Mouse (Mus musculus): ENCODE measurements at regions not wholly inside any gene's neighbourhood (a gene's known extent, or its start where the extent isn't known, plus 50 kb on each side); places are given as distances from the start of the nearest gene placed in this dataset.

DNA sequence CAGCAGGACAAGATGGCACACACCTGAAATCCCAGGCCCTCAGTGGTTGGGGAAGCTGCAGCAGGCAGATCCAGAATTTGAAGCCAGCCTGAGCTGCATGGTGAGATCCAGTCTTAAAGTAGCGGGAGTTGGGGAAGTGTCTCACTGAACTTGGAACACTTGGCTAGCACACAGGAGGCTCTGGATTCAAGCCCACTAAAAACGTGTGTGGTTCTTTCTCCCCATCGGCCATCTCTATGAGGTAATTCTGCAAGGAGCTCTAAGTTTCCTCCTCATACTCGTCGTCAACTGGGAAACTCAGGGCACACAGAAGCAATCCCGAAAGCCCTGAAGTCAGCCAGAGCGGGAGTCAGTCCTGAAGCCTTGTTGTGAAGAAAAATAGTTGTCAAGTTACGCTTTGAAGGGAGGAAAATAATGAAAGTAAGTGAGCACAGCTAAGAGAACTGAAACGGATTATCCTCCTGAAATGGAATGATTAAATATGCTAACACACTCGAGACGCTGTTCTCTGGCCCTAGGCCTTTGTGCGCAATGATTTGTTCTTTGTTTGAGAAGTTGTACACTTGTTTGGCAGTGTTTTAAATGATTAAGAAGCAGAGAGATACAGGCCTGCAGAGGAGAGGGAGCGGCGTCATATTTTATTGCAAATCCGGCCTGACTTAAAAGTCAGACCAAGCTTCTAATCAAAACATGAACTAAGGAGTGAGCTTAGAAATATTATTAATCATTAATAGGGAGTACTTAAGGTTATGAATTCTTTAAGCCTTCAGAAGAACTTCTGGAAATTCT, 69.0 kb upstream of the Ercc4 start:
- no peaks in the 10 kb centered on the region for H3K36me3 ChIP-seq (ENCODE audit: control insufficient read depth, insufficient read depth, low read length)
- ATAC-seq (ENCODE audit: low FRiP score, low TSS enrichment) = no peak
- DNase-seq = no peak
- no peak overlapping the region for H3K4me3 ChIP-seq (replicated peaks; ENCODE audit: low read depth, low read length)
- no peak overlapping the region for H3K27ac ChIP-seq (replicated peaks; ENCODE audit: low read depth, low read length)
- H3K27me3 ChIP-seq (ENCODE audit: control insufficient read depth, insufficient read depth, low read length) = no peaks in the 10 kb centered on the region
- H3K9ac ChIP-seq (replicated peaks; ENCODE audit: low read length) = no peak overlapping the region
- no peaks in the 10 kb centered on the region for H3K4me1 ChIP-seq (ENCODE audit: control insufficient read depth, insufficient read depth, low read length)
- 61% methylated on average over 15 of the region's 15 CpGs for WGBS
- no peak overlapping the region for H3K4me2 ChIP-seq (ENCODE audit: low read length)
- no peaks in the 10 kb centered on the region for H3K9me3 ChIP-seq (ENCODE audit: control insufficient read depth, low read length)

DNA sequence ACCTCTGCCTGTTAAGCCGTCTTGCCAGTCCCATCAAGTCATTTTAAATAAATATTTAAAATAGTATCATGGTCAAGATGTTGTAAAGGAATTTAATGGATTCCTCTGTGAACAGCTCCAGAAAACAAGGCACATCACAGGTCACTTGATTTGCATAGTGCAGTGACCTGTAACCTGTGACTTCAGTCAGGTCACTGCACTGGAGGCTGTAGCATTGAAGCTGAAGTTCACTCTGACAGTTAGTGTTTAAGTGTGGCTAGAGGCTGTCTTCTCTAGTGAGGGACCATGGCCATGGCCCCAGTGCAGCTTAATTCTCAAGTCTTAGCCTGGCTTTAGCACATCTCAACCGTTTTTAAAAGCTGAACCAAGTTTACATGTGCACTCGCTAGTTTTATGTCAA, 68.1 kb upstream of the Ercc4 start:
- Histone ChIP-seq H3K9ac (replicated peaks; ENCODE audit: low read length) (no peak overlapping the region), H3K4me2 (ENCODE audit: low read length) (no peak overlapping the region), H3K4me3 (replicated peaks; ENCODE audit: low read depth, low read length) (no peak overlapping the region), H3K27me3 (ENCODE audit: control insufficient read depth, insufficient read depth, low read length) (no peaks in the 10 kb centered on the region), H3K36me3 (ENCODE audit: control insufficient read depth, insufficient read depth, low read length) (no peaks in the 10 kb centered on the region), H3K4me1 (ENCODE audit: control insufficient read depth, insufficient read depth, low read length) (no peaks in the 10 kb centered on the region), H3K27ac (replicated peaks; ENCODE audit: low read depth, low read length) (no peak overlapping the region), H3K9me3 (ENCODE audit: control insufficient read depth, low read length) (no peaks in the 10 kb centered on the region)
- 80% methylated on average over 3 of the region's 3 CpGs for WGBS
- ATAC-seq (ENCODE audit: low FRiP score, low TSS enrichment) = no peak
- no peak for DNase-seq

DNA sequence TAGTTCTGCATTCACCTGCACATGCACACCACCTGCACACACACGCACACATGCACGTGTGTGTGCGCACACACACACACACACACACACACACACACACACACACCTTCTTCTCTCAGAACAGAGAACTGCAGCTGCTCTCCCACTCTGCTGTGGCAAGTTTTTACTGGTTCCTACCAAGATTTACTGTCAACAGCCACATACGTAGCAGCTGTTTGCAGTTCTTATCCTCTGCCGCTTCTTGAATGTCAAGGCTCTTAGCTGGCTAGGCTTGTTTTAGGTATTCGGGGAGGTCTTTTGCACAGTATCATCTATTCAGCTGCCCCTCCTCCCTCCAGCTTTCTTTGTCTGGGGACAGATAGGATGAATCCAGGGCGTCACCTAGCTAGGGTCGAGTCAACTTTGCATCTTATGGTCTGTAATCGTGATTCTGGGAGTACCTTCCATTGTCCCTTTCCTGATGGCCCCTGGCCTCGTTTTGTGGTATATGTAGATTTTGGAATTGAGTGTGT, 64.3 kb upstream of the Ercc4 start:
- H3K9ac ChIP-seq (replicated peaks; ENCODE audit: low read length) = no peak overlapping the region
- 78% methylated on average over 10 of the region's 10 CpGs for WGBS
- H3K4me3 ChIP-seq (replicated peaks; ENCODE audit: low read depth, low read length) = no peak overlapping the region
- ATAC-seq (ENCODE audit: low FRiP score, low TSS enrichment) (no peak), DNase-seq (no peak)
- no peaks in the 10 kb centered on the region for H3K36me3 ChIP-seq (ENCODE audit: control insufficient read depth, insufficient read depth, low read length)
- no peaks in the 10 kb centered on the region for H3K9me3 ChIP-seq (ENCODE audit: control insufficient read depth, low read length)
- no peak overlapping the region for H3K4me2 ChIP-seq (ENCODE audit: low read length)
- H3K27ac ChIP-seq (replicated peaks; ENCODE audit: low read depth, low read length) = no peak overlapping the region
- no peaks in the 10 kb centered on the region for H3K4me1 ChIP-seq (ENCODE audit: control insufficient read depth, insufficient read depth, low read length)
- no peaks in the 10 kb centered on the region for H3K27me3 ChIP-seq (ENCODE audit: control insufficient read depth, insufficient read depth, low read length)

DNA sequence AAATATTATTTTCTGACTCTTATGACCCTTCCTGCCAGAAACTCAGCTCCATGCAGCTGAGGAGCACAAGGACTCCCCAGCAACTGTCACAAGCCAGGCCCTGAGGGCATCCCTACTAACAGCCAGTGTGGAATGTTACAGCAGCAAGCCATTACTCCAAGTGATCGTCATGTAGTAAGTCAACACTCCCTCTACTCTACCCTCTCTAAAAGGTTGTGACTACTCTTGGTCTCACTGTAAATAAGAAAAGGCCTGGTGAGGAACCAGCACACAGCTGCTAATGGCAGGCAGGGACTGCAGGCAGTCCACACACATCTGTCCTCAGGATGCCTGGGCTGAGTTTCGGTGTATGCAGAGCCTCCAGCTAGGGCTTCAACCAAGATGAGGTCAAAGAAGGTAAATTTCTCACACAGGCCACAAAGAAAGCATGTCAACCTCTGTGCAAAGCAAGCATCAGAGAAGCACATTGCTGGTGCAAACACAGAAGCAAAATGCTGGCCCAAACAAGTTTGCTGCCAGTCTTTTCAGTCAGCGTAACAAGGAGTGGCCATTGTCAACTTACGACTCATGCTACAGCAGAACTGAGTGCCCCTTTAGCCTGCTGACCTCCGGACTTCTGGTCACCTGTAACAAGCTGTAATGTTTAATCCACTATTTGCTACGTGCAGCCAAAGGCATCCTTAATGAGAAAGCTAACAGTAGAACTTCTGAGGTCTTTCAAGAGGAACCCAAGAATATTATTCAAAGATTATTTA, 62.9 kb upstream of the Ercc4 start:
- Histone ChIP-seq H3K4me1 (ENCODE audit: control insufficient read depth, insufficient read depth, low read length) (no peaks in the 10 kb centered on the region), H3K9me3 (ENCODE audit: control insufficient read depth, low read length) (no peaks in the 10 kb centered on the region), H3K36me3 (ENCODE audit: control insufficient read depth, insufficient read depth, low read length) (no peaks in the 10 kb centered on the region), H3K9ac (replicated peaks; ENCODE audit: low read length) (no peak overlapping the region), H3K27me3 (ENCODE audit: control insufficient read depth, insufficient read depth, low read length) (no peaks in the 10 kb centered on the region), H3K27ac (replicated peaks; ENCODE audit: low read depth, low read length) (no peak overlapping the region), H3K4me3 (replicated peaks; ENCODE audit: low read depth, low read length) (no peak overlapping the region), H3K4me2 (ENCODE audit: low read length) (no peak overlapping the region)
- ATAC-seq (ENCODE audit: low FRiP score, low TSS enrichment) = no peak
- 79% methylated on average over 6 of the region's 6 CpGs for WGBS
- DNase-seq = no peak

DNA sequence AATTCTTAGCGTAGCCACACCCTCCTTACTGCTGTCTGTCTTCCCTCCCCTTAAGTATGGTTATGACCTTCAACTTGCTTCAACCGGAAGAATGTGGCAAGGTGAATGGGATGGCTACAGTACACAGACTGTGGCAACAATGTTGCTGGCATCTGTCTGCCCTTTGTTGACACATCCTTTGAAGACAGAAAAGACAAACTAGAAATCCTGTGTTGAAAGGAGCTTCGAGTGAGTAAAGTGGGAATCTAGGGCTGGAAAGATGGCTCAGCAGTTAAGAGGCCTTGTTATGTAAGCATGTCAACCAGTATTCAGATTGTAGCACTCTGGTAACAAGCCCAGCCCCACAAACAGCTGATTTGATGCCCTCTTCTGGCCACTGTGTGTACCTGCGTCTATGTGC, 60.2 kb upstream of the Ercc4 start:
- H3K36me3 ChIP-seq (ENCODE audit: control insufficient read depth, insufficient read depth, low read length) = no peaks in the 10 kb centered on the region
- no peak overlapping the region for H3K27ac ChIP-seq (replicated peaks; ENCODE audit: low read depth, low read length)
- H3K9ac ChIP-seq (replicated peaks; ENCODE audit: low read length) = no peak overlapping the region
- H3K27me3 ChIP-seq (ENCODE audit: control insufficient read depth, insufficient read depth, low read length) = no peaks in the 10 kb centered on the region
- no peaks in the 10 kb centered on the region for H3K4me1 ChIP-seq (ENCODE audit: control insufficient read depth, insufficient read depth, low read length)
- 95% methylated on average over 4 of the region's 4 CpGs for WGBS
- H3K9me3 ChIP-seq (ENCODE audit: control insufficient read depth, low read length) = no peaks in the 10 kb centered on the region
- DNase-seq (no peak), ATAC-seq (ENCODE audit: low FRiP score, low TSS enrichment) (no peak)
- no peak overlapping the region for H3K4me3 ChIP-seq (replicated peaks; ENCODE audit: low read depth, low read length)
- H3K4me2 ChIP-seq (ENCODE audit: low read length) = no peak overlapping the region

DNA sequence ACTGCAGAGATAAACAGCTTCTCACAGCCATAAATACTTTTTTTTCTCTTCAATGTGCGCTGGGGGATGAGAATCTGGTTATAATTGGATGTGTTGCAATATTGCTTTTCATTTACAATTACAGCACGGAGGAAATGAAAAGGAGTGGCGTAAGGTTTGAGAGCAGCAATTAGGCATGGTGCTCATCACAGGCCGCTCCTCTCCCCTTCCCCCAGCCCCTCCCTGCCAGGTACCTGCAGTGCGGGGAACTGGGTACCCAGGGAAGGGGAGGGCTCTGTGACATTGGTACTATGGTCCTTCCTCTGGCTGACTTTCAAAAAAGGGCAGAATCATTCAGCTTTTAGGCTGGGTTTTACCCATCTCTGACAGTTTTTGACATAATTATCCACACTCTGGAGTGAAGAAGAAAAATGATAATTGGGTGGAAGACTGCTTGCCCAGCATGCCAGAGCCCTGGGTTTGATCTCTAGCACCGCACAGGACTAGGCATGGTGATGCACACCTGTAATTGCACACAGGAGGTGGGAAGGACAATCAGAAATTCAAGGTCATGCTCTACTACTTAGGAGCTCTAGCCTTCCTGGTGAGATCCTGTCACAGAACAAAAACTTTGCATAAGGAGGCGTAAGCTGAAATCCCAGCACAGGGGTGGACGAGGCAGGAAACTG, 59.1 kb upstream of the Ercc4 start:
- ATAC-seq (ENCODE audit: low FRiP score, low TSS enrichment) (no peak), DNase-seq (no peak)
- H3K4me1 ChIP-seq (ENCODE audit: control insufficient read depth, insufficient read depth, low read length) = no peaks in the 10 kb centered on the region
- H3K4me3 ChIP-seq (replicated peaks; ENCODE audit: low read depth, low read length) = no peak overlapping the region
- WGBS = 63% methylated on average over 8 of the region's 8 CpGs
- H3K9me3 ChIP-seq (ENCODE audit: control insufficient read depth, low read length) = no peaks in the 10 kb centered on the region
- no peak overlapping the region for H3K9ac ChIP-seq (replicated peaks; ENCODE audit: low read length)
- no peak overlapping the region for H3K4me2 ChIP-seq (ENCODE audit: low read length)
- H3K36me3 ChIP-seq (ENCODE audit: control insufficient read depth, insufficient read depth, low read length) = no peaks in the 10 kb centered on the region
- no peaks in the 10 kb centered on the region for H3K27me3 ChIP-seq (ENCODE audit: control insufficient read depth, insufficient read depth, low read length)
- no peak overlapping the region for H3K27ac ChIP-seq (replicated peaks; ENCODE audit: low read depth, low read length)

DNA sequence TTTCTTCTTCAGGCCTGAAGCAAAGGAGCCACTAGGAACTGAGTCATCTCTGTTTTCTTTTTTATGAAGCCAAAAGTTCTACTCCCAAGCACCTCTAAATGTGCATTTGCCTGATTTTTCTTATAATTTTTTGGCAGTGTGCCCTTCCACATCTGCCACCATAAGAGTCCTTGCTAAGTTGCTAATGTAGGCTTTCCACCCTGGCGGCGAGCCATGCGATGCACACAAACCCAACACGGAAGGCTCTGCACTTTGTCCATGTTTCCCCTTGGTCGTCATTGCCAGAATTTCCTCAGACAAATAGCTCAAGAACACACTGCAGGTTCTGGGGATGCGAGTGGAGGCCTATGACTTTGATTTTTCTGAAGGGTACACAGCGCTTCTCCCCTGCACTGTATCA, 54.5 kb upstream of the Ercc4 start:
- no peak for DNase-seq

More for the DNA sequence above, 54.5 kb upstream of the Ercc4 start:
- Histone ChIP-seq H3K27ac (replicated peaks; ENCODE audit: low read depth, low read length) (no peak overlapping the region), H3K4me1 (ENCODE audit: control insufficient read depth, insufficient read depth, low read length) (no peaks in the 10 kb centered on the region), H3K4me3 (replicated peaks; ENCODE audit: low read depth, low read length) (no peak overlapping the region), H3K27me3 (ENCODE audit: control insufficient read depth, insufficient read depth, low read length) (no peaks in the 10 kb centered on the region), H3K36me3 (ENCODE audit: control insufficient read depth, insufficient read depth, low read length) (no peaks in the 10 kb centered on the region), H3K9ac (replicated peaks; ENCODE audit: low read length) (no peak overlapping the region), H3K4me2 (ENCODE audit: low read length) (no peak overlapping the region), H3K9me3 (ENCODE audit: control insufficient read depth, low read length) (no peaks in the 10 kb centered on the region)
- ATAC-seq (ENCODE audit: low FRiP score, low TSS enrichment) = no peak
- 94% methylated on average over 7 of the region's 7 CpGs for WGBS

Measured in midbrain, embryonic 14.5 days (tissue).